Mouse (Mus musculus) midbrain, embryonic 12.5 days (tissue): ENCODE results near the gene Tm6sf1. TPM values are rescaled to one million over a fixed set of nuclear protein-coding genes. Genes with fewer than 3 reads are reported as not detected.

Experiments used
- ATAC-seq: fragments of 200-750 bp; cut with Nextera tagmentation; 2 replicates; pipeline ENCODE4 v1.8.0; 2017; ENCODE audit warnings: low read depth, moderate TSS enrichment, moderate library complexity; ENCODE audit not compliant: low FRiP score
- H3K27ac ChIP-seq: fragments of 300-500 bp; sonication (generic); replicated peaks from 2 replicates; pipeline ENCODE4 v1.5.1; 2016; ENCODE audit warnings: mild to moderate bottlenecking
- H3K27me3 ChIP-seq: fragments of 300-500 bp; sonication (generic); 2 replicates; pipeline ENCODE4 v1.6.1; 2016; ENCODE audit warnings: mild to moderate bottlenecking
- H3K36me3 ChIP-seq: fragments of 300-500 bp; sonication (generic); 2 replicates; pipeline ENCODE4 v1.6.1; 2016
- H3K4me1 ChIP-seq: fragments of 300-500 bp; sonication (generic); 2 replicates; pipeline ENCODE4 v1.6.1; 2016
- H3K4me2 ChIP-seq: fragments of 300-500 bp; sonication (generic); replicated peaks from 2 replicates; pipeline ENCODE4 v1.6.1; 2016; ENCODE audit warnings: mild to moderate bottlenecking, moderate library complexity
- H3K4me3 ChIP-seq: fragments of 300-500 bp; sonication (generic); 2 replicates; pipeline ENCODE4 v1.5.1; 2016; ENCODE audit warnings: mild to moderate bottlenecking
- H3K9ac ChIP-seq: fragments of 300-500 bp; sonication (generic); replicated peaks from 2 replicates; pipeline ENCODE4 v1.6.1; 2016; ENCODE audit warnings: mild to moderate bottlenecking, moderate library complexity
- H3K9me3 ChIP-seq: fragments of 300-500 bp; sonication (generic); 2 replicates; pipeline ENCODE4 v1.6.1; 2016; ENCODE audit warnings: mild to moderate bottlenecking
- WGBS: fragments of 180-500 bp; shearing (Covaris S2); methylation state at CpG from one replicate; pipeline ENCODE4 v1.1.7; 2016; 5-methylcytosine and 5-hydroxymethylcytosine counted together
- polyA plus RNA-seq: library from polyadenylated mRNA; unstranded; fragments of >200 nt; fragmentation: Nextera tagmentation; extraction: Ambion mirVana; gene quantifications from 2 replicates; pipeline ENCODE4 v1.2.1, GENCODE M21; 2016

The Tm6sf1 gene
- polyA plus RNA-seq, 1 experiment from 2014 or later, result 13.5 TPM

- Histone ChIP-seq H3K9me3 (no peaks in the 10 kb centered on the region), H3K4me1 (no peaks in the 10 kb centered on the region), H3K4me3 (no peak overlapping the region), H3K4me2 (no peak overlapping the region), H3K9ac (no peak overlapping the region), H3K27me3 (no peaks in the 10 kb centered on the region), H3K27ac (no peak overlapping the region), H3K36me3 (no peaks in the 10 kb centered on the region)
- 84% methylated on average over 6 of the region's 6 CpGs for WGBS
- ATAC-seq, result no peak
These were observed 17.4 kb upstream of the Tm6sf1 start for GRCm38 (mm10) chr7:81841439-81841838.

GRCm38 (mm10) chr7:81842141-81842540, 16.7 kb upstream of the Tm6sf1 start:
- Histone ChIP-seq H3K4me1 (no peaks in the 10 kb centered on the region), H3K27ac (no peak overlapping the region), H3K36me3 (no peaks in the 10 kb centered on the region), H3K4me3 (no peak overlapping the region), H3K9ac (no peak overlapping the region), H3K9me3 (no peaks in the 10 kb centered on the region), H3K4me2 (no peak overlapping the region), H3K27me3 (no peaks in the 10 kb centered on the region)
- WGBS, result 91% methylated on average over 7 of the region's 7 CpGs
- ATAC-seq, result no peak

- whole genome bisulfite sequencing, result 82% methylated on average over 1 of the region's 1 CpGs
- Histone ChIP-seq H3K27me3 (no peaks in the 10 kb centered on the region), H3K4me3 (no peak overlapping the region), H3K4me2 (no peak overlapping the region), H3K27ac (no peak overlapping the region), H3K4me1 (no peaks in the 10 kb centered on the region; the same call in 1 of the 2 replicates), H3K9me3 (no peaks in the 10 kb centered on the region), H3K36me3 (no peaks in the 10 kb centered on the region), H3K9ac (no peak overlapping the region)
- no peak for ATAC-seq
These were observed 15.8 kb upstream of the Tm6sf1 start for GRCm38 (mm10) chr7:81842998-81843397.

GRCm38 (mm10) chr7:81843903-81844302, 14.9 kb upstream of the Tm6sf1 start:
- H3K9me3 ChIP-seq, result no peaks in the 10 kb centered on the region
- no peaks in the 10 kb centered on the region for H3K36me3 ChIP-seq
- no peak for ATAC-seq
- H3K4me2 ChIP-seq, result no peak overlapping the region
- H3K4me3 ChIP-seq, result no peak overlapping the region
- H3K9ac ChIP-seq, result no peak overlapping the region
- H3K27ac ChIP-seq, result no peak overlapping the region
- whole genome bisulfite sequencing, result 68% methylated on average over 8 of the region's 8 CpGs
- H3K4me1 ChIP-seq, result no peaks in the 10 kb centered on the region; the same call in 1 of the 2 replicates
- H3K27me3 ChIP-seq, result no peaks in the 10 kb centered on the region

GRCm38 (mm10) chr7:81844801-81845200, 14.0 kb upstream of the Tm6sf1 start:
- no peak overlapping the region for H3K9ac ChIP-seq
- no peak for ATAC-seq
- H3K4me2 ChIP-seq, result no peak overlapping the region
- no peak overlapping the region for H3K4me3 ChIP-seq
- WGBS, result 88% methylated on average over 11 of the region's 11 CpGs
- H3K27me3 ChIP-seq, result no peaks in the 10 kb centered on the region
- no peak overlapping the region for H3K27ac ChIP-seq
- H3K4me1 ChIP-seq, result no peaks in the 10 kb centered on the region; the same call in 1 of the 2 replicates
- H3K9me3 ChIP-seq, result no peaks in the 10 kb centered on the region
- H3K36me3 ChIP-seq, result no peaks in the 10 kb centered on the region

GRCm38 (mm10) chr7:81845313-81845712, 13.5 kb upstream of the Tm6sf1 start:
- Histone ChIP-seq H3K4me2 (no peak overlapping the region), H3K4me3 (no peak overlapping the region), H3K36me3 (no peaks in the 10 kb centered on the region), H3K9ac (no peak overlapping the region), H3K9me3 (no peaks in the 10 kb centered on the region), H3K27me3 (no peaks in the 10 kb centered on the region), H3K27ac (no peak overlapping the region), H3K4me1 (no peaks in the 10 kb centered on the region; the same call in 1 of the 2 replicates)
- 89% methylated on average over 3 of the region's 3 CpGs for WGBS
- ATAC-seq, result no peak

- Histone ChIP-seq H3K27ac (no peak overlapping the region), H3K4me3 (no peak overlapping the region), H3K4me1 (no peaks in the 10 kb centered on the region; the same call in 1 of the 2 replicates), H3K9me3 (no peaks in the 10 kb centered on the region), H3K27me3 (no peaks in the 10 kb centered on the region), H3K36me3 (no peaks in the 10 kb centered on the region), H3K9ac (no peak overlapping the region), H3K4me2 (no peak overlapping the region)
- WGBS, result 90% methylated on average over 8 of the region's 8 CpGs
- no peak for ATAC-seq
These were observed 12.8 kb upstream of the Tm6sf1 start for GRCm38 (mm10) chr7:81846008-81846407.

GRCm38 (mm10) chr7:81847010-81847409, 11.8 kb upstream of the Tm6sf1 start:
- Histone ChIP-seq H3K4me1 (no peaks in the 10 kb centered on the region; the same call in 1 of the 2 replicates), H3K9me3 (no peaks in the 10 kb centered on the region), H3K36me3 (no peaks in the 10 kb centered on the region), H3K9ac (no peak overlapping the region), H3K27ac (no peak overlapping the region), H3K27me3 (no peaks in the 10 kb centered on the region), H3K4me3 (no peak overlapping the region), H3K4me2 (no peak overlapping the region)
- no peak for ATAC-seq
- WGBS, result 43% methylated on average over 8 of the region's 8 CpGs

DNA sequence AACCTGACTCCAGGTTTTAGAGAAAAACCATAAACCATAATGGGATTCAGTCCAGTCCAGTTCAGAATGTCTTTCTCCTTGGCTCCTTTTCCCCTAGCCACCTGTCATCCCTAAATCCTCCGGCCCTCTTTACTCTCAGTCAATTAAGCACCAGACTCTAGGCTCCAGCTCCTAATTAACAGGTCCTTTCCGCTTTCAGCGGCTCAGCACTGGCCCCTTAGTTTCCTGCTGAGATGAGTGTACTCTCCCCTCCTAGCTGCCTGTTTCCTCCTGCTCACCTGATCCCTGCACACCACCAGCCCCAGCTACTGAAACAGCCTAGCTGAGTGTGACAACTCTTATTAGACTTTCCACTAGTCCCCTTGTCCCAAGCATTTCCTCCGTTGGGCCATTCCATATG, 11.0 kb upstream of the Tm6sf1 start:
- Histone ChIP-seq H3K27me3 (no peaks in the 10 kb centered on the region), H3K9me3 (no peaks in the 10 kb centered on the region), H3K9ac (no peak overlapping the region), H3K4me2 (no peak overlapping the region), H3K4me1 (no peaks in the 10 kb centered on the region; the same call in 1 of the 2 replicates), H3K4me3 (no peak overlapping the region), H3K27ac (no peak overlapping the region), H3K36me3 (no peaks in the 10 kb centered on the region)
- 28% methylated on average over 4 of the region's 4 CpGs for WGBS
- ATAC-seq, result no peak

DNA sequence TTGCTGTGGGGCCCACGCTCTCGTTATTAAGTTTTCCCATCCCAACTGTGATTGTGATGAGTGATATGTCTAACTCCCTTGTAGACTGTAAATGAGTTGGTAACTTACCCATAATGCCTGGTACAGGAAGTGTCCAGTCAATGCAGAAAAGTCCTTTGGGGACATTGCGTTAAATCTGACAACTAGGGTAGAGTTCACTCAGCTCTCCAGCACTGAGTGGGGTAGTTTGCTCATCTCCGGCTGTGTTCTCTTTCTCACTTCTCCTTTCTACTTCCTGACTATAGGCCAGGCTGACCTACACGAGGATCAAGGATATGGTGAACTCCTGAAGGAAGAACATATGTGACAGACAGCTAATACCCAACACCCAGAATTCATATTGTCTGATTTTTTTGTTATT, 9.6 kb upstream of the Tm6sf1 start:
- Histone ChIP-seq H3K27me3 (no peaks in the 10 kb centered on the region), H3K9ac (no peak overlapping the region), H3K36me3 (no peaks in the 10 kb centered on the region), H3K4me2 (no peak overlapping the region), H3K9me3 (no peaks in the 10 kb centered on the region), H3K4me3 (no peak overlapping the region), H3K27ac (no peak overlapping the region), H3K4me1 (peaks cover under 1% of the 10 kb centered on the region; the same call in 1 of the 2 replicates)
- no peak for ATAC-seq
- 91% methylated on average over 5 of the region's 5 CpGs for WGBS

GRCm38 (mm10) chr7:81849633-81850032, 9.2 kb upstream of the Tm6sf1 start:
- Histone ChIP-seq H3K4me2 (no peak overlapping the region), H3K27me3 (no peaks in the 10 kb centered on the region), H3K4me3 (no peak overlapping the region), H3K27ac (no peak overlapping the region), H3K9ac (no peak overlapping the region), H3K9me3 (no peaks in the 10 kb centered on the region), H3K36me3 (no peaks in the 10 kb centered on the region), H3K4me1 (peaks cover 5% of the 10 kb centered on the region)
- no peak for ATAC-seq
- 91% methylated on average over 7 of the region's 7 CpGs for WGBS

DNA sequence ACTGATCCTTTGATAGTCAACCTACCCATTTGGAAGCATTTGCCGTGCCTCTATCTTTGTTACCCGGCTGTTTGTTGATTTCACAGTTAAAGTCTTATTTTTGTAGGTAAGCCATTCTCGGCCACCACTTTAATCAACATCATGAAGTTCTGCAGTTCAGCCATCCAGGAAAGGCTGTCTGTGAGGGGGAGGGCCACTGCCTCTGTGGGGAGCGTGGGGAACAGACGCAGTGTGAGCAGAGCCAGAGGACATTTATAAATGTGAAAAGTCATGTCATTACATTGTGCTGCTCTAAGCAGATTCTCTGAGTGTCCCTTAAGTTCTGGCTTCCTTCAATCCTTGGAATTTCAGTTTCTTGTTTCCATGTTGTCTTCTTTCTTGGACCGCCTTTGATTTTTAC, 8.6 kb upstream of the Tm6sf1 start:
- Histone ChIP-seq H3K36me3 (no peaks in the 10 kb centered on the region), H3K9me3 (no peaks in the 10 kb centered on the region), H3K4me1 (peaks cover 9% of the 10 kb centered on the region), H3K9ac (no peak overlapping the region), H3K27me3 (no peaks in the 10 kb centered on the region), H3K27ac (no peak overlapping the region), H3K4me3 (no peak overlapping the region), H3K4me2 (no peak overlapping the region)
- WGBS, result 90% methylated on average over 6 of the region's 6 CpGs
- no peak for ATAC-seq

GRCm38 (mm10) chr7:81851706-81852105, 7.1 kb upstream of the Tm6sf1 start:
- H3K27ac ChIP-seq, result no peak overlapping the region
- no peaks in the 10 kb centered on the region for H3K27me3 ChIP-seq
- H3K4me3 ChIP-seq, result no peak overlapping the region
- H3K9ac ChIP-seq, result no peak overlapping the region
- no peak overlapping the region for H3K4me2 ChIP-seq
- no peaks in the 10 kb centered on the region for H3K36me3 ChIP-seq
- peaks cover 9% of the 10 kb centered on the region for H3K4me1 ChIP-seq
- H3K9me3 ChIP-seq, result no peaks in the 10 kb centered on the region
- ATAC-seq, result no peak
- 90% methylated on average over 3 of the region's 3 CpGs for WGBS
